Mouse (Mus musculus): ENCODE measurements around the gene Hcn4. TPM values are rescaled to one million over a fixed set of nuclear protein-coding genes. Genes with fewer than 3 reads are reported as not detected.

Gene Hcn4
- polyA plus RNA-seq, 1 experiment: 4.9 TPM

DNA sequence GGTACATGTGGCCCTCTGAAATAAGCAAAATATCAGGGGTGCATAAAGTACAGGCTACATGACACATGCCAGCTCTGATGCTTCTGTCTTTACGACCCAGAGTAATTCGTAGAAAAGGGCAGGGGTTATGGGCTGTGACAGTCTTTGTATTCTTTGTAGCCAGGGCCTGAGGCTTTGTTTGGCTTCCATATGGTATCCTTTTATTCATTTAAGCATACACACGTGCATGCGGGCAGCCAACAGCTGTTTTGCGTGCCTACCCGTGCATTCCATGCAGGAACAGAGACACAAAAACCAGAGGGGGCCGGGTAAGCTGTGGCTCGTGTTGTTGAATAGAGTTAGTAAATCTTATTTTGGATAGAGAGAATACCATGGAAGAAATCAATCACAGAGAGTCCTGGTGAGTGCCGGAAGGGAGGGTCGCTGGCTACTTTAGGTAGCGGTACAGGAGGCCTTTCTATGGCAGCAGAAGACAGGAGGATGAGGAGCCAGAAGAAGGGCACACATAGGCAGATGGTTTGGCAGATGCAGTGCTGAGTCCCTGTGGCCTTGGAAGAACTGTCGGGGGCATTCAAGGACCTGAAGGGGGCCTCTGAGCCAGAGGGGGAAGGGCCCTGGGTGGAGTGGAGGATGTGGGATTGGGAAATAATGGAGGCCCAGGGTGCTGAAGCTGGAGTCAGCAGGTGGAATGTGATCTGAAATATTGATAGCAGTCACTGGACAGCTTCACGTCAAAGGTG, 26.5 kb downstream of the Hcn4 start:
- H3K4me3 ChIP-seq (replicated peaks; ENCODE audit: insufficient read depth, low read depth, low read length): no peak overlapping the region
- no peaks in the 10 kb centered on the region; the same call in 1 of the 2 replicates for H3K4me1 ChIP-seq (ENCODE audit: control insufficient read depth, insufficient read depth, low read length)
- no peak for DNase-seq
- no peak overlapping the region for H3K27ac ChIP-seq (ENCODE audit: insufficient read depth, low read length)
- H3K27me3 ChIP-seq (ENCODE audit: control insufficient read depth, insufficient read depth, low read length): no peaks in the 10 kb centered on the region
- TF ChIP-seq CTCF (IDR thresholded peaks at IDR 0.05; ENCODE audit: borderline replicate concordance, insufficient read depth, low read depth, low read length) (no peak), POLR2A (IDR thresholded peaks at IDR 0.05; ENCODE audit: borderline replicate concordance, insufficient read depth, low read length) (no peak)
- WGBS: 71% methylated on average over 13 of the region's 13 CpGs

DNA sequence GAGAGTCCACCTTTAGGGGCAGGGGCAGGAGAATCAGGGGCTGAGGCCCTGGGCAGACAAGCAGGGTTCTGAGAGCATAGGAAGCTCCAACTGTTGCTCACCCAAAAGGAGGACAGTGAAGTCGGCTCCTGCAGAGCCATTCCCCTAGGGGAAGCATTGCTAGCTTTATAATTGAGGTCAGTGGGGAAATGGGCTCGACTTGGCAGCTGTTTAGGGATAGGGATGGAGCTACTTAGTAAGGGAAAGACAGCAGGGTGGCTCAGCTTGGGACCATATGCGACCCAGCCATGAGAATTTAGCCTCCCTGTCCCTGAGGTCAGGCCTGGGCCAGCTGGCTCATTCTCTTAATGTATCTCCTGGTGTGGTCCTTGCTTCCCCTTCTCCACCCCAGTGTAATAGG, 31.7 kb downstream of the Hcn4 start:
- TF ChIP-seq CTCF (IDR thresholded peaks at IDR 0.05; ENCODE audit: borderline replicate concordance, insufficient read depth, low read depth, low read length) (no peak), POLR2A (IDR thresholded peaks at IDR 0.05; ENCODE audit: borderline replicate concordance, insufficient read depth, low read length) (no peak)
- 66% methylated on average over 3 of the region's 3 CpGs for WGBS
- H3K4me3 ChIP-seq (replicated peaks; ENCODE audit: insufficient read depth, low read depth, low read length): no peak overlapping the region
- peaks cover 5% of the 10 kb centered on the region; the same call in 1 of the 2 replicates for H3K4me1 ChIP-seq (ENCODE audit: control insufficient read depth, insufficient read depth, low read length)
- no peak overlapping the region for H3K27ac ChIP-seq (ENCODE audit: insufficient read depth, low read length)
- DNase-seq: no peak
- H3K27me3 ChIP-seq (ENCODE audit: control insufficient read depth, insufficient read depth, low read length): no peaks in the 10 kb centered on the region

DNA sequence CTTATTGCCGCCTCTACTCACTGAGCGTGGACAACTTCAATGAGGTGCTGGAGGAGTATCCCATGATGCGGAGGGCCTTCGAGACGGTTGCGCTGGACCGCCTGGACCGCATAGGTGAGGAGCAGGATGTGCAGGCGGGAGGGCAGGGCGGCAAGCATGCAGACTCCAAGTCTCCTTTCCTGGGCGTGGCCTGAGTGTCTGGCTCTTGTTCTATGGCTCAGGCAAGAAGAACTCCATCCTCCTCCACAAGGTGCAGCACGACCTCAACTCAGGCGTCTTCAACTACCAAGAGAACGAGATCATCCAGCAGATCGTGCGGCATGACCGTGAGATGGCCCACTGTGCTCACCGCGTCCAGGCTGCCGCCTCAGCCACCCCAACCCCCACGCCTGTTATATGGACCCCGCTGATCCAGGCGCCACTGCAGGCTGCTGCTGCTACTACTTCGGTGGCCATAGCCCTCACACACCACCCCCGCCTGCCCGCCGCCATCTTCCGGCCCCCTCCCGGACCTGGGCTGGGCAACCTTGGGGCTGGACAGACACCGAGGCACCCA, 35.9 kb downstream of the Hcn4 start:
- WGBS: 56% methylated on average over 30 of the region's 30 CpGs
- Histone ChIP-seq H3K27me3 (ENCODE audit: control insufficient read depth, insufficient read depth, low read length) (no peaks in the 10 kb centered on the region), H3K4me1 (ENCODE audit: control insufficient read depth, insufficient read depth, low read length) (peaks cover 5% of the 10 kb centered on the region; the same call in 1 of the 2 replicates), H3K4me3 (replicated peaks; ENCODE audit: insufficient read depth, low read depth, low read length) (peak overlapping the region; percentile 20), H3K27ac (ENCODE audit: insufficient read depth, low read length) (no peak overlapping the region)
- DNase-seq: no peak
- TF ChIP-seq POLR2A (IDR thresholded peaks at IDR 0.05; ENCODE audit: borderline replicate concordance, insufficient read depth, low read length): no peak
- no peak for TF ChIP-seq CTCF (IDR thresholded peaks at IDR 0.05; ENCODE audit: borderline replicate concordance, insufficient read depth, low read depth, low read length)

GRCm38 (mm10) chr9:58863826-58864225, 40.6 kb downstream of the Hcn4 start:
- Histone ChIP-seq H3K27ac (ENCODE audit: insufficient read depth, low read length) (no peak overlapping the region), H3K4me1 (ENCODE audit: control insufficient read depth, insufficient read depth, low read length) (no peaks in the 10 kb centered on the region), H3K4me3 (replicated peaks; ENCODE audit: insufficient read depth, low read depth, low read length) (no peak overlapping the region), H3K27me3 (ENCODE audit: control insufficient read depth, insufficient read depth, low read length) (no peaks in the 10 kb centered on the region)
- TF ChIP-seq POLR2A (IDR thresholded peaks at IDR 0.05; ENCODE audit: borderline replicate concordance, insufficient read depth, low read length) (no peak), CTCF (IDR thresholded peaks at IDR 0.05; ENCODE audit: borderline replicate concordance, insufficient read depth, low read depth, low read length) (no peak)
- DNase-seq: no peak
- 46% methylated on average over 7 of the region's 7 CpGs for WGBS

GRCm38 (mm10) chr9:58871141-58871540, 47.9 kb downstream of the Hcn4 start:
- Histone ChIP-seq H3K4me1 (ENCODE audit: control insufficient read depth, insufficient read depth, low read length) (peaks cover 14% of the 10 kb centered on the region), H3K27me3 (ENCODE audit: control insufficient read depth, insufficient read depth, low read length) (no peaks in the 10 kb centered on the region), H3K4me3 (replicated peaks; ENCODE audit: insufficient read depth, low read depth, low read length) (no peak overlapping the region), H3K27ac (ENCODE audit: insufficient read depth, low read length) (no peak overlapping the region)
- DNase-seq: no peak
- TF ChIP-seq POLR2A (IDR thresholded peaks at IDR 0.05; ENCODE audit: borderline replicate concordance, insufficient read depth, low read length): no peak
- WGBS: 61% methylated on average over 10 of the region's 10 CpGs

DNA sequence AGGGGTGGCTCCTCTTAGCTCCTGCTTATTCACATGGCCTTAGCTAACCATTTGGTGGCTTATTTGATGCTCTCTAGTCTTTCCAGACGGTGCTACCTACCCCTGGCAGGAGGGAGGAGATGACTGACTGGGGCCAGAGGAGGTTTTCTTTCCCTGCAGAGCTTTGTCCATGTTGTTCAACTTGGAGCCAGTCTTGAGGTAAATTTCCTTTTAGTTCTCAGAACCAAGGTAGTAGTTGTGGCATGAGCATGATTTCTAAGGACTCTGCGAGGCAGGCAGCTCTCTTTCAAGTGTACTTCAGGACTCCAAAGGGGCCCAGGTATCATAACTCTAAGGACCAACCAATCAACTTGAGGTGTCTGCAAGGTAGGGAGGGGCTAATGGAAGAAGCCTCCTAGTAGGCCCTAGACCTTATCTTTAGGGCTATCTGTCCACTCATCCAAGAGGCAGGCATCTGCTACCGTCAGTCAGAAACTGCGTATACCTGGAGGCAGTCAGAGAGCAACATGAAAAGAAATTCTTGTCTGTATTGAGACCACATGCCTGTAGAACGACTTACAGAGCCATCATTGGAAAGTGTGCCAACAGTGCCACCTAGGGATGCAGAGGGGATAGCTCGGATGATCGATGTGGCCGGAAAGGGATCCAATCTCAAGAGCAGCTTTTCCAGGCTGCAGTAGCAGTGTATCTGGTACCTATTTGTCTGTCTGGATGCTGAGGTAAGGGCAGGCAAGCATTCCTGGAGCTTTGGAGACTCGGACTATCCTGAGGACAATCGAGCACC, 50.5 kb downstream of the Hcn4 start:
- peak; percentile 67 to 68 for DNase-seq
- no peak overlapping the region for H3K4me3 ChIP-seq (replicated peaks; ENCODE audit: insufficient read depth, low read depth, low read length)
- no peaks in the 10 kb centered on the region for H3K27me3 ChIP-seq (ENCODE audit: control insufficient read depth, insufficient read depth, low read length)
- H3K4me1 ChIP-seq (ENCODE audit: control insufficient read depth, insufficient read depth, low read length): peaks cover 32% of the 10 kb centered on the region
- no peak overlapping the region for H3K27ac ChIP-seq (ENCODE audit: insufficient read depth, low read length)
- TF ChIP-seq CTCF (IDR thresholded peaks at IDR 0.05; ENCODE audit: borderline replicate concordance, insufficient read depth, low read depth, low read length) (peak; percentile 92), POLR2A (IDR thresholded peaks at IDR 0.05; ENCODE audit: borderline replicate concordance, insufficient read depth, low read length) (no peak)
- 44% methylated on average over 10 of the region's 10 CpGs for WGBS

- no peak for DNase-seq
- Histone ChIP-seq H3K4me3 (replicated peaks; ENCODE audit: insufficient read depth, low read depth, low read length) (no peak overlapping the region), H3K27me3 (ENCODE audit: control insufficient read depth, insufficient read depth, low read length) (no peaks in the 10 kb centered on the region), H3K27ac (ENCODE audit: insufficient read depth, low read length) (no peak overlapping the region), H3K4me1 (ENCODE audit: control insufficient read depth, insufficient read depth, low read length) (peaks cover 32% of the 10 kb centered on the region)
- 84% methylated on average over 4 of the region's 4 CpGs for WGBS
- TF ChIP-seq CTCF (IDR thresholded peaks at IDR 0.05; ENCODE audit: borderline replicate concordance, insufficient read depth, low read depth, low read length): no peak
- no peak for TF ChIP-seq POLR2A (IDR thresholded peaks at IDR 0.05; ENCODE audit: borderline replicate concordance, insufficient read depth, low read length)
Observed at GRCm38 (mm10) chr9:58874354-58874753, 51.1 kb downstream of the Hcn4 start.
